Mouse (Mus musculus) intestine, postnatal 0 days (tissue): ENCODE measurements around the gene Hoxb2. TPM values are rescaled to one million over a fixed set of nuclear protein-coding genes. Genes with fewer than 3 reads are reported as not detected.

ENCODE experiments used
- ATAC-seq: fragments of 200-750 bp; cut with Nextera tagmentation; 2 replicates; pipeline ENCODE4 v1.8.0; 2017; ENCODE audit warnings: mild to moderate bottlenecking, moderate TSS enrichment, moderate library complexity
- H3K27ac ChIP-seq: fragments of 300-500 bp; sonication (generic); 2 replicates; pipeline ENCODE4 v1.5.1; 2014; ENCODE audit warnings: mild to moderate bottlenecking, low read depth, low read length, moderate library complexity
- H3K27me3 ChIP-seq: fragments of 300-500 bp; sonication (generic); replicated peaks from 2 replicates; pipeline ENCODE4 v1.6.1; 2014; ENCODE audit warnings: low read length, mixed read lengths; ENCODE audit not compliant: control insufficient read depth, insufficient read depth
- H3K36me3 ChIP-seq: fragments of 300-500 bp; sonication (generic); 2 replicates; pipeline ENCODE4 v1.6.1; 2014; ENCODE audit warnings: mild to moderate bottlenecking, moderate library complexity; ENCODE audit not compliant: control insufficient read depth, insufficient read depth
- H3K4me1 ChIP-seq: fragments of 300-500 bp; sonication (generic); replicated peaks from 2 replicates; pipeline ENCODE4 v1.6.1; 2014; ENCODE audit warnings: antibody characterized with exemption, low read length, mixed read lengths; ENCODE audit not compliant: control insufficient read depth, insufficient read depth
- H3K4me2 ChIP-seq: fragments of 300-500 bp; sonication (generic); replicated peaks from 2 replicates; pipeline ENCODE4 v1.6.1; 2014; ENCODE audit warnings: low read depth, mild to moderate bottlenecking, moderate library complexity
- H3K4me3 ChIP-seq: fragments of 300-500 bp; sonication (generic); 2 replicates; pipeline ENCODE4 v1.5.1; 2014; ENCODE audit warnings: low read depth, low read length
- H3K9ac ChIP-seq: fragments of 300-500 bp; sonication (generic); 2 replicates; pipeline ENCODE4 v1.6.1; 2014; ENCODE audit warnings: mild to moderate bottlenecking, low read depth, low read length
- H3K9me3 ChIP-seq: fragments of 300-500 bp; sonication (generic); 2 replicates; pipeline ENCODE4 v1.6.1; 2016; ENCODE audit warnings: mixed run types; ENCODE audit not compliant: control insufficient read depth
- CTCF ChIP-seq: sonication (generic); IDR thresholded peaks from 2 replicates; pipeline ENCODE4 v1.5.1; 2016; ENCODE audit warnings: low read depth, mild to moderate bottlenecking, control low read depth, antibody characterized with exemption, moderate library complexity
- WGBS: fragments of 180-500 bp; shearing (Covaris S2); extraction: QIAGEN DNeasy Blood & Tissue Kit; methylation state at CpG from one replicate; pipeline ENCODE4 v1.1.7; 2014; 5-methylcytosine and 5-hydroxymethylcytosine counted together
- microRNA counts: library from miRNA; unstranded; fragments of <30 nt; microRNA quantifications from one replicate; lab custom pipeline; 2016
- microRNA-seq: library from miRNA; unstranded; fragments of <30 nt; microRNA quantifications from one replicate; pipeline ENCODE4, GENCODE M21; 2016
- polyA plus RNA-seq: library from polyadenylated mRNA; unstranded; fragments of >200 nt; fragmentation: Nextera tagmentation; extraction: Ambion mirVana; gene quantifications from 2 replicates; pipeline ENCODE4 v1.2.1, GENCODE M21; 2015

Hoxb2 gene
- polyA plus RNA-seq, 1 experiment from 2014 or later, result 8.4 TPM

DNA sequence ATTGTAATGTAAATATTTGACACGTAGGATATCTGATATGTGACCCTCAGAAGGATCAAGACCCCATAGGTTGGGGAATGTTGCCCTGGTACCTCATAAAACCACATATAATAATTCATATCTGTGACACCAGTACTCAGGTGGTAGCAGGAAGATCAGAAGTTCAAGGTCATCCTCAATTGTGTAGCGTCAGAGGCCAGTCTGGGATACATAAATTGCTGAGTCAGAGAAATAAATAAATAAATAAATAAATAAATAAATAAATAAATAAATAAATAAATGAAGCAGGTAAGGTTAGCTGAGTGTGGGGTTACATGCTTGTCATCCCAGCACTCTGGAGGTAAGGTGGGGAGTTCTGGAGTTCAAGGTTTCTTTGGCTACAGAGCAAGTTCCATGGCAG, 37.3 kb downstream of the Hoxb2 start:
- Histone ChIP-seq H3K9me3 (no peaks in the 10 kb centered on the region), H3K27me3 (no peaks in the 10 kb centered on the region; the same call in 1 of the 2 replicates), H3K27ac (no peak overlapping the region), H3K36me3 (no peaks in the 10 kb centered on the region), H3K4me1 (no peaks in the 10 kb centered on the region), H3K4me2 (no peak overlapping the region), H3K9ac (no peak overlapping the region), H3K4me3 (no peak overlapping the region)
- no peak for TF ChIP-seq CTCF
- WGBS, result 71% methylated on average over 2 of the region's 2 CpGs
- no peak for ATAC-seq

DNA sequence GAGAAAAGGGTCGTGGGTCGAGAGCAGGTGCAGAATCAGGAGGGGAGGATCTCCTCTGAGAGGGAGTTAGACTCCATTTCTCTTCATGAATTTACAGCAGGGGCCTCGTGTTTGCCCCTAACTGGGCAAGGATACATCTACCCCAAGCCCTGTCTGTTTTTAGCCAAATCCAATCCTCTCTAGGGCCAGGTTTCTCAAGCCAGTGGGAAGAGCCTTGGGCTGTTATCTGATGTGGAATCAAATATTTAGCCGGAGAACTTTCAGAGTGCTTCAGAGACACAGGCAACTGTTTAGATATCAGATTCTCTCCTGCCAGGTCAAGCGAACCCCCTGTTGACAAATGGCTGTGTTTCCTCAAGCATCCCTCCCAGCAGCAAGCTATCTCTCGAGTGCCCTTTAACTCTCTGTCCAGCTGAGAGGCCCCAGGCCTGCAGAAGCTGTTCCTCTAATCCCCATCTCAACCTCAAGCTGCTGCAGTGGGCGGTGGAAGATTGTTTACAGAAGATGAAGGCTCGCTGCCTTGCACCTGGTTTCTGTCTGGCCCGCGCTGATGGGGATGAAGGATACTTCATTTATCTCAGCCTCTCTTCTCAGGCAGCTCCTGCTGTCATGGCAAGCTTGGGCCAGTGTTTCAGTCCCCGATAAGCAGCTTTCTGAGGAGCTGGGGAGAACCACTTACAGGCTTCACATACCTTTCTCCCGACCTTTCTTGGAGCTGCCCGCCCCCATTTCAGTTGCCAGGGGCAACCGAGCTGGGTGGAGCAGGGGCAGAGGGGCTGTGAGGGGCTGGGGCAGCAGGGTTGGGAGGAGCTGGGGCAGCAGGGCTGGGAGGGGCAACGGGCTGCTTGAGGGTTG, 46.7 kb downstream of the Hoxb2 start:
- H3K27ac ChIP-seq, result no peak overlapping the region
- 0 out of 2 replicates have a peak, but pooled peaks cover 2% of the 10 kb centered on the region for H3K27me3 ChIP-seq
- H3K4me3 ChIP-seq, result no peak overlapping the region
- H3K4me1 ChIP-seq, result no peaks in the 10 kb centered on the region
- H3K4me2 ChIP-seq, result no peak overlapping the region
- no peaks in the 10 kb centered on the region for H3K36me3 ChIP-seq
- TF ChIP-seq CTCF, result no peak
- WGBS, result 20% methylated on average over 15 of the region's 15 CpGs
- H3K9ac ChIP-seq, result no peak overlapping the region
- no peaks in the 10 kb centered on the region for H3K9me3 ChIP-seq
- no peak for ATAC-seq

DNA sequence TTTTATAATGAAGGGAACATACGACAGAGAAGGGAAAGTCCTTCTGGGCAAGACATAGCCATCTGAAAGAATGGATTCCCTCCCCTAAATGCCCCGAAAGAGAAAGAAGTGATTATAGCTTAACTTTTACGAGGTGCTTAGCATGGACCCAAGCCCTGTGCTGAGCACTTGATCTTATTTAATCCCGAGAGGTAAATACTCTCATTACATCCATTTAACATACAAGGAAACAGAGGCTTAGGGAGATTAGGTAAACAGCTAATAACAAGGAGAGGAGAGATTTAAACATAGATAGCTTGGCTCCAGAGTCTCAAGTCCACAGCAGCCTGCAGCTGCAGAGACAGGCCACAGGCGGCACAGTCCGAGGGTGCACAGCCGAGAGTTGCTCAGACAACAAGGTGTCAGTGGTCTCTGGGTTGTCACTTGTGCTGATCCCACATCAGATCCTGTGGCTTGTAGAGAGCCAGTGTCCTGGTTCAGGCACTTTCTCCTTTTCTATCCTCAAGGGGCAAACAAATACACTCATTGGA, 47.5 kb downstream of the Hoxb2 start:
- peak; percentile 58 for TF ChIP-seq CTCF
- Histone ChIP-seq H3K4me3 (no peak overlapping the region), H3K27me3 (0 out of 2 replicates have a peak, but pooled peaks cover 3% of the 10 kb centered on the region), H3K9ac (no peak overlapping the region), H3K4me2 (no peak overlapping the region), H3K27ac (no peak overlapping the region), H3K4me1 (no peaks in the 10 kb centered on the region), H3K36me3 (no peaks in the 10 kb centered on the region), H3K9me3 (no peaks in the 10 kb centered on the region)
- 0 out of 2 replicates have a peak, but pooled peaks have one; percentile 33 for ATAC-seq
- WGBS, result 20% methylated on average over 7 of the region's 7 CpGs

DNA sequence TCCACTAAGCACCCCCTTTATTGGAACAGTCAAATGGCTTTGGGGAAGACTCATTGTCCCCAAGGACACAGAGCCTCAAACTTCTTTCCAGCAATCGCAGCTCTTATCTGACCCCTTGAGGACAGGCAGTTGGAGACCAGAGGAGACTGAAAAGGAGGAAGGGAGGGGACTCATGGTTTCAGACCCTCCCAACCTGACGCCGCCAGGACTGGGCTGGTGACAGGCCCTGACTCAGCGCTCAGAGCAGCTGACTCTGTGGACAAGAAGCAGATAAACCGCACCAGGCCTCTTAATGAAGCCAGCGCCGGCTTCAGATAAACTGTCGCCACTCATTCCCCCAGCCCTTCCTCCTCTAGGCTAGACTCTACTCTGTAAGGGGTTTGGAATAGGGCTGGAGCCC, 49.6 kb downstream of the Hoxb2 start:
- H3K4me2 ChIP-seq, result no peak overlapping the region
- 0 out of 2 replicates have a peak, but pooled peaks cover 3% of the 10 kb centered on the region for H3K27me3 ChIP-seq
- peak; percentile 33; the same call in 1 of the 2 replicates for TF ChIP-seq CTCF
- no peak overlapping the region for H3K9ac ChIP-seq
- ATAC-seq, result no peak
- no peak overlapping the region for H3K27ac ChIP-seq
- 26% methylated on average over 8 of the region's 8 CpGs for WGBS
- no peaks in the 10 kb centered on the region for H3K36me3 ChIP-seq
- no peaks in the 10 kb centered on the region for H3K9me3 ChIP-seq
- peaks cover 4% of the 10 kb centered on the region; the same call in 1 of the 2 replicates for H3K4me1 ChIP-seq
- H3K4me3 ChIP-seq, result no peak overlapping the region

MicroRNAs encoded within 50 kb of the gene (microRNA counts, 519-probe panel; counts per million panel counts)
- microRNA mmu-miR-10a (lab: Ali Mortazavi, UCI), result 5,154 counts per million, percentile 86 among the panel's probes with 10 or more counts

Small RNAs within 50 kb of the gene (microRNA-seq; reads per million reads assigned to microRNA genes)
- 22,786 reads per million, percentile 96 among the genes with 10 or more reads in this experiment for gene Mir10a

Other genes with a start within 250 kb of the Hoxb2 start
- not detected in 2 replicates for gene Calcoco2, start 238.6 kb upstream of the Hoxb2 start, polyA plus RNA-seq
- gene Ttll6, start 216.7 kb upstream of the Hoxb2 start, polyA plus RNA-seq, result 0.10 TPM in 1 of 2 replicates, not detected in the other
- gene Hoxb13, start 156.2 kb upstream of the Hoxb2 start, polyA plus RNA-seq, result not detected in 2 replicates
- gene Hoxb9, start 79.1 kb upstream of the Hoxb2 start, polyA plus RNA-seq, result 0.37 and 1.5 TPM in 2 replicates
- gene Hoxb8, start 68.6 kb upstream of the Hoxb2 start, polyA plus RNA-seq, result 1.0 and 1.1 TPM in 2 replicates
- gene Hoxb7, start 63.9 kb upstream of the Hoxb2 start, polyA plus RNA-seq, result 7.6 and 8.5 TPM in 2 replicates
- gene Hoxb6, start 58.0 kb upstream of the Hoxb2 start, polyA plus RNA-seq, result 5.7 and 6.4 TPM in 2 replicates
- gene Hoxb5, start 47.2 kb upstream of the Hoxb2 start, polyA plus RNA-seq, result 14.7 and 15.8 TPM in 2 replicates
- gene Hoxb4, start 32.3 kb upstream of the Hoxb2 start, polyA plus RNA-seq, result 1.1 and 1.5 TPM in 2 replicates
- gene Hoxb3, start 27.2 kb upstream of the Hoxb2 start, polyA plus RNA-seq, result 1.1 and 1.3 TPM in 2 replicates
- not detected in 2 replicates for gene Hoxb1, start 15.2 kb downstream of the Hoxb2 start, polyA plus RNA-seq
- 0.46 and 0.52 TPM in 2 replicates for gene Skap1, start 114.1 kb downstream of the Hoxb2 start, polyA plus RNA-seq